Mouse (Mus musculus) midbrain, embryonic 10.5 days (tissue): ENCODE results near the gene Pigt. TPM values are rescaled to one million over a fixed set of nuclear protein-coding genes. Genes with fewer than 3 reads are reported as not detected.

ENCODE experiments used
- DNase-seq: peaks from one replicate; pipeline ENCODE4 v3.0.0-alpha.2; 2017; ENCODE audit warnings: low spot score
- H3K27ac ChIP-seq: fragments of 300-500 bp; sonication (generic); replicated peaks from 2 replicates; pipeline ENCODE4 v1.5.1; 2016; ENCODE audit warnings: mild to moderate bottlenecking
- H3K27me3 ChIP-seq: fragments of 300-500 bp; sonication (generic); 2 replicates; pipeline ENCODE4 v1.6.1; 2016; ENCODE audit warnings: low read depth, mild to moderate bottlenecking; ENCODE audit not compliant: poor library complexity, severe bottlenecking
- H3K36me3 ChIP-seq: fragments of 300-500 bp; sonication (generic); 2 replicates; pipeline ENCODE4 v1.6.1; 2016; ENCODE audit warnings: mild to moderate bottlenecking, moderate library complexity
- H3K4me1 ChIP-seq: fragments of 300-500 bp; sonication (generic); 2 replicates; pipeline ENCODE4 v1.6.1; 2016
- H3K4me3 ChIP-seq: fragments of 300-500 bp; sonication (generic); 2 replicates; pipeline ENCODE4 v1.5.1; 2016; ENCODE audit warnings: mild to moderate bottlenecking, moderate library complexity
- H3K9me3 ChIP-seq: fragments of 300-500 bp; sonication (generic); replicated peaks from 2 replicates; pipeline ENCODE4 v1.6.1; 2016; ENCODE audit warnings: mild to moderate bottlenecking
- WGBS: fragments of 180-500 bp; shearing (Covaris S2); methylation state at CpG from one replicate; pipeline ENCODE4 v1.1.7; 2016; 5-methylcytosine and 5-hydroxymethylcytosine counted together
- polyA plus RNA-seq: library from polyadenylated mRNA; unstranded; fragments of >200 nt; fragmentation: Nextera tagmentation; extraction: Ambion mirVana; gene quantifications from 2 replicates; pipeline ENCODE4 v1.2.1, GENCODE M21; 2016

The Pigt gene
- polyA plus RNA-seq, 1 experiment from 2014 or later: 40.1 TPM

- H3K27me3 ChIP-seq: no peaks in the 10 kb centered on the region
- WGBS: 49% methylated on average over 8 of the region's 8 CpGs
- H3K4me3 ChIP-seq: no peak overlapping the region
- no peak overlapping the region for H3K27ac ChIP-seq
- H3K36me3 ChIP-seq: no peaks in the 10 kb centered on the region
- H3K9me3 ChIP-seq: no peaks in the 10 kb centered on the region
- H3K4me1 ChIP-seq: peaks cover 11% of the 10 kb centered on the region
- DNase-seq: no peak
Measured at GRCm38 (mm10) chr2:164540652-164541427, 43.5 kb downstream of the Pigt start.

GRCm38 (mm10) chr2:164542132-164542531 lies 44.8 kb downstream of the Pigt start:
- Histone ChIP-seq H3K4me3 (no peak overlapping the region), H3K9me3 (no peaks in the 10 kb centered on the region), H3K4me1 (peaks cover 11% of the 10 kb centered on the region), H3K36me3 (no peaks in the 10 kb centered on the region), H3K27ac (no peak overlapping the region), H3K27me3 (no peaks in the 10 kb centered on the region)
- 75% methylated on average over 5 of the region's 5 CpGs for WGBS
- no peak for DNase-seq

GRCm38 (mm10) chr2:164542598-164542997 lies 45.3 kb downstream of the Pigt start:
- 89% methylated on average over 7 of the region's 7 CpGs for WGBS
- Histone ChIP-seq H3K9me3 (no peaks in the 10 kb centered on the region), H3K4me3 (no peak overlapping the region), H3K27ac (no peak overlapping the region), H3K27me3 (no peaks in the 10 kb centered on the region), H3K4me1 (peaks cover 11% of the 10 kb centered on the region), H3K36me3 (no peaks in the 10 kb centered on the region)
- no peak for DNase-seq

- H3K4me1 ChIP-seq: peaks cover 11% of the 10 kb centered on the region
- no peak overlapping the region for H3K27ac ChIP-seq
- no peaks in the 10 kb centered on the region for H3K9me3 ChIP-seq
- 73% methylated on average over 2 of the region's 2 CpGs for WGBS
- no peaks in the 10 kb centered on the region for H3K36me3 ChIP-seq
- DNase-seq: no peak
- no peak overlapping the region for H3K4me3 ChIP-seq
- H3K27me3 ChIP-seq: no peaks in the 10 kb centered on the region
Measured at GRCm38 (mm10) chr2:164543745-164544144, 46.4 kb downstream of the Pigt start.

- no peaks in the 10 kb centered on the region for H3K36me3 ChIP-seq
- 63% methylated on average over 5 of the region's 5 CpGs for WGBS
- no peak for DNase-seq
Measured at GRCm38 (mm10) chr2:164544454-164545097, 47.3 kb downstream of the Pigt start.

GRCm38 (mm10) chr2:164549338-164549737 lies 52.0 kb downstream of the Pigt start:
- H3K9me3 ChIP-seq: no peaks in the 10 kb centered on the region
- H3K36me3 ChIP-seq: no peaks in the 10 kb centered on the region
- 0 out of 2 replicates have a peak, but pooled peaks cover 3% of the 10 kb centered on the region for H3K27me3 ChIP-seq
- H3K4me1 ChIP-seq: peaks cover 17% of the 10 kb centered on the region
- DNase-seq: no peak
- 49% methylated on average over 4 of the region's 4 CpGs for WGBS
- peak overlapping the region; percentile 17; the same call in 1 of the 2 replicates for H3K27ac ChIP-seq
- H3K4me3 ChIP-seq: no peak overlapping the region

More at GRCm38 (mm10) chr2:164544454-164545097, 47.3 kb downstream of the Pigt start:
- Histone ChIP-seq H3K4me1 (peaks cover 15% of the 10 kb centered on the region), H3K27ac (no peak overlapping the region), H3K4me3 (no peak overlapping the region), H3K9me3 (no peaks in the 10 kb centered on the region), H3K27me3 (no peaks in the 10 kb centered on the region)

GRCm38 (mm10) chr2:164549963-164550894 lies 52.9 kb downstream of the Pigt start:
- H3K36me3 ChIP-seq: no peaks in the 10 kb centered on the region
- 18% methylated on average over 10 of the region's 10 CpGs for WGBS
- peak; percentile 18 for DNase-seq
- peak overlapping the region; percentile 20 for H3K4me3 ChIP-seq
- no peak overlapping the region; the same call in 1 of the 2 replicates for H3K27ac ChIP-seq
- H3K9me3 ChIP-seq: no peaks in the 10 kb centered on the region
- H3K27me3 ChIP-seq: 0 out of 2 replicates have a peak, but pooled peaks cover 3% of the 10 kb centered on the region
- peaks cover 17% of the 10 kb centered on the region for H3K4me1 ChIP-seq

- Histone ChIP-seq H3K4me3 (no peak overlapping the region), H3K36me3 (no peaks in the 10 kb centered on the region), H3K9me3 (no peaks in the 10 kb centered on the region), H3K27me3 (0 out of 2 replicates have a peak, but pooled peaks cover 3% of the 10 kb centered on the region), H3K4me1 (peaks cover 17% of the 10 kb centered on the region), H3K27ac (no peak overlapping the region)
- WGBS: 73% methylated on average over 2 of the region's 2 CpGs
- DNase-seq: no peak
Measured at GRCm38 (mm10) chr2:164550895-164551269, 53.6 kb downstream of the Pigt start.

GRCm38 (mm10) chr2:164551502-164551901 lies 54.2 kb downstream of the Pigt start:
- 0 out of 2 replicates have a peak, but pooled peaks cover 3% of the 10 kb centered on the region for H3K27me3 ChIP-seq
- no peak overlapping the region for H3K4me3 ChIP-seq
- 93% methylated on average over 9 of the region's 9 CpGs for WGBS
- H3K9me3 ChIP-seq: no peaks in the 10 kb centered on the region
- no peak for DNase-seq
- H3K36me3 ChIP-seq: no peaks in the 10 kb centered on the region
- no peak overlapping the region for H3K27ac ChIP-seq
- peaks cover 17% of the 10 kb centered on the region for H3K4me1 ChIP-seq

Other genes starting within 250 kb of the Pigt start
- not detected in 2 replicates for gene Svs3b, start 240.9 kb upstream of the Pigt start, polyA plus RNA-seq
- not detected in 2 replicates for gene Svs4, start 219.1 kb upstream of the Pigt start, polyA plus RNA-seq
- not detected in 2 replicates for gene Svs3a, start 208.3 kb upstream of the Pigt start, polyA plus RNA-seq
- not detected in 2 replicates for gene Svs6, start 180.8 kb upstream of the Pigt start, polyA plus RNA-seq
- gene Svs5, start 164.8 kb upstream of the Pigt start, polyA plus RNA-seq: not detected in 2 replicates
- 0.31 TPM in 1 of 2 replicates, not detected in the other for gene Slpi, start 108.4 kb upstream of the Pigt start, polyA plus RNA-seq
- gene Rbpjl, start 94.4 kb upstream of the Pigt start, polyA plus RNA-seq: not detected in 2 replicates
- 0.21 TPM in 1 of 2 replicates, not detected in the other for gene Matn4, start 92.4 kb upstream of the Pigt start, polyA plus RNA-seq
- 16.1 and 17.4 TPM in 2 replicates for gene Sdc4, start 53.6 kb upstream of the Pigt start, polyA plus RNA-seq
- gene Sys1, start 40.6 kb upstream of the Pigt start, polyA plus RNA-seq: 64.8 and 65.9 TPM in 2 replicates
- gene Gm20458, start 36.6 kb upstream of the Pigt start, polyA plus RNA-seq: 3.7 and 3.9 TPM in 2 replicates
- gene Trp53tg5, start 23.8 kb upstream of the Pigt start, polyA plus RNA-seq: not detected in 2 replicates
- gene Dbndd2, start 11.4 kb upstream of the Pigt start, polyA plus RNA-seq: 3.0 and 3.2 TPM in 2 replicates
- 23.1 and 28.3 TPM in 2 replicates for gene Wfdc2, start 64.9 kb downstream of the Pigt start, polyA plus RNA-seq
- not detected in 2 replicates for gene Spint3, start 75.9 kb downstream of the Pigt start, polyA plus RNA-seq
- not detected in 2 replicates for gene Wfdc6a, start 87.9 kb downstream of the Pigt start, polyA plus RNA-seq
- gene Eppin, start 96.1 kb downstream of the Pigt start, polyA plus RNA-seq: not detected in 2 replicates
- gene Wfdc6b, start 116.0 kb downstream of the Pigt start, polyA plus RNA-seq: not detected in 2 replicates
- gene Wfdc8, start 116.1 kb downstream of the Pigt start, polyA plus RNA-seq: not detected in 2 replicates
- gene Wfdc16, start 141.3 kb downstream of the Pigt start, polyA plus RNA-seq: not detected in 2 replicates
- not detected in 2 replicates for gene Wfdc10, start 158.5 kb downstream of the Pigt start, polyA plus RNA-seq
- gene Wfdc9, start 159.1 kb downstream of the Pigt start, polyA plus RNA-seq: not detected in 2 replicates
- not detected in 2 replicates for gene Wfdc11, start 176.6 kb downstream of the Pigt start, polyA plus RNA-seq
- not detected in 2 replicates for gene Wfdc13, start 187.6 kb downstream of the Pigt start, polyA plus RNA-seq
- gene Spint4, start 201.0 kb downstream of the Pigt start, polyA plus RNA-seq: not detected in 2 replicates
- gene Spint5, start 217.8 kb downstream of the Pigt start, polyA plus RNA-seq: not detected in 2 replicates
- 0.94 and 1.2 TPM in 2 replicates for gene Wfdc3, start 248.4 kb downstream of the Pigt start, polyA plus RNA-seq
- gene Dnttip1, start 248.5 kb downstream of the Pigt start, polyA plus RNA-seq: 80.1 and 80.2 TPM in 2 replicates